Mouse (Mus musculus) c-Kit-positive CD71-positive TER-119-positive erythroid progenitor cells, embryonic 14.5 days (primary cell): ENCODE results near the gene Smyd4.

Source experiments
- DNase-seq: peaks from one replicate; pipeline ENCODE4 v3.0.0-alpha.2; 2013; ENCODE audit warnings: low spot score

The Smyd4 gene

DNA sequence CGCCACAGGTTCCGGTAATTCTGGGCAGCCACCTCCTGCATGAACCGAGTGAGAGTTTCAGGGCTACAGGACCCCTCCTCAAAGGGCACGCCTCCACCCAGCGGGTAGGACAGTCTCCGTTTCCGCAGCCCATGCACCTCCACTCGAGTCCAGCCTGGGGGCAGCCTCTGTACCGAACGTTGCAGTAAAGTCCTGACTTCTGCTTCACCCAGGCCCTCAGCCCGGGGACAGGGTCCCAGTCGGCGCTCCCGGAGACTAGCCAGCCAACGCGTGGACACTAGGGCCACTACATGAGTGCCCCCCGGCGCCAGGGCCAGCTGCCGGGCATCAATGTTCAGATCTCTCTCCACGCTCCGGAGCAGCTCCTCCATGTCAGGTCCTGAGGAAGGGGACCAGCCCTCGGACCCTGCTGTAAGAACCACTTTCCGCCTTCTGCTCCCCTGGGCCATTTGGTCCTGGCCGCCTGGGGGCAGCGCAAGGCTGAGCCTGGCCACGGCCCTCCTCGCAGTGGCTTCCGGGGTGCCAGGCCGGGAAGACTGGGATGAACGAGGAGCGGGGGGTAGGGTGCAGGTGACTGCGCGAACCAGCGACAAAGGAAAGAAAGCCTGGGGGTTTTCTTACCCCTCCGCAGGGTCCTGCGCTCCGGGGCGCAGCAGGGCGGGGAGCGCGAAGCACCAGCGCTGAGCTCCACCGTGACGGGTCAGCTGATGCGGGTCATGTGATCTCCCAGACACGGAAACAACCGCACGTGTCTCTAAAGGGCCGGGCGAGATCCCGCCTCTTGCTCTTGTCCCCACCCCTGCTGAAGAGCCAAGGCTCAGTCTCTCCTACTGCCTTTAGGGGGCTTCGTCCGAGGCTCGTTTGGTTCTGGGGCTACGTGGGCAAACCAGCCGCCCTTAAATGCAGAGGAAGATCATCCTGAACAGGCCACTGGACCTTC, 106.0 kb downstream of the Smyd4 start, which contains the start of gene Wdr81:
Wdr81 (minus strand) TSS at position 727 of the 940 bp plus-strand sequence.
- DNase-seq: peak; percentile 86
